Mouse (Mus musculus) kidney, adult 11 months (tissue): ENCODE measurements at regions not wholly inside any gene's neighbourhood (a gene's known extent, or its start where the extent isn't known, plus 50 kb on each side); places are given as distances from the start of the nearest gene placed in this dataset.

Experiments
- DNase-seq: peaks from one replicate; pipeline ENCODE4 v3.0.0; 2022

DNA sequence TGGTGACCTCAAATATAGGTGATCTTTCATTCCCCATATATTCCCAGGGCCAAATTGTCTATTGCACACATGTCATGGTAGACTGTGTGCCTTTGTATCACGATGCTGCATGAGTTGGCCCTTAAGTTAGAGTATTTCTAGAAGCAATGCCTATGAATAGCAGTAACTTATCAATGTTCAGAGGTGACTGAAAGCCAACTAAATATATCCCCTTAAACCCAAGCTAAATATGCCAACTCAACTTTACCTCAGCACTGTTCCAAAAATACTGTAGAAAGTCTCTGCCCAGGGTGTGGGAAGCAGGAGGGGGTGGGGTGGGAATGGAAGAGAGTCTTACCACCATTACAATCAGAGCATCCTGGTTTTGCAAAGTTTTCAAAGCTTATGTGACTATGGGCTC is 144.6 kb upstream of the Serp2 start:
- no peak for DNase-seq

DNA sequence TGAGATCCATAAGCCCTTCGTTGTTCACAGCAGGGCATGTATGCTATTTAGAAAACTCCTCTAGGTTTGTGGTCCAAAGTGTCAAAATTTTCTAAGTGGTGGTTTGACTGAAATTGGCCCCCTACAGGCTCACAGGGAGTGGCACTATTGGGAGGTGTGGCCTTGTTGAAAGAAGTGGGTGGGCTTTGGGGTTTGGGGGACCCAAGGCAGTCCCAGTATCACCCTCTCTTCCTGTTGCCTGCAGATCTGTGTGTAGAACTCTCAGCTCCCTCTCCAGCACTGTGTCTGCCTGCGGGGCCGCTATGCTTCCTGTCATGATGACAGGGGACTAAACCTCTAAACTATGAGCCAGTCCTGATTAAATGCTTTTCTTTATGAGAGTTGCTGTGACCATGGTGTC is 144.1 kb upstream of the Serp2 start:
- DNase-seq, result no peak

DNA sequence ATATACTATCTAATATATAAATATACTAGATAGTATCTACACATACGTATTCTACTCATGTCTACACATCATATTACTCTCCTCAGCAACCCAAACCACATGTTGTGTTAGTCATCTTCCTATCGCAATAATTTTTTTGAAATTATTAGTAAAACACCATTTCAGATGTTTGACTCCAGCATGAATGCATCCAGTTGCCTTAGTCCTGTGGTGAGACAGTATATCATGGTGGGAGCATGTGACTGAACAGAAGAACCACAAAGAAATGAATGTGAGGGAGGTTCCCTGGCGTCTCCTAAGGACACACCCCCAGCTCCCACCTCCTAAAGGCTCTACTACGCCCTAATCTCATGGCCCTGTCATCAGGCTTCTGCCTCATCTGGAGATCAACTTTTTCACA is 143.5 kb upstream of the Serp2 start:
- DNase-seq, result no peak

DNA sequence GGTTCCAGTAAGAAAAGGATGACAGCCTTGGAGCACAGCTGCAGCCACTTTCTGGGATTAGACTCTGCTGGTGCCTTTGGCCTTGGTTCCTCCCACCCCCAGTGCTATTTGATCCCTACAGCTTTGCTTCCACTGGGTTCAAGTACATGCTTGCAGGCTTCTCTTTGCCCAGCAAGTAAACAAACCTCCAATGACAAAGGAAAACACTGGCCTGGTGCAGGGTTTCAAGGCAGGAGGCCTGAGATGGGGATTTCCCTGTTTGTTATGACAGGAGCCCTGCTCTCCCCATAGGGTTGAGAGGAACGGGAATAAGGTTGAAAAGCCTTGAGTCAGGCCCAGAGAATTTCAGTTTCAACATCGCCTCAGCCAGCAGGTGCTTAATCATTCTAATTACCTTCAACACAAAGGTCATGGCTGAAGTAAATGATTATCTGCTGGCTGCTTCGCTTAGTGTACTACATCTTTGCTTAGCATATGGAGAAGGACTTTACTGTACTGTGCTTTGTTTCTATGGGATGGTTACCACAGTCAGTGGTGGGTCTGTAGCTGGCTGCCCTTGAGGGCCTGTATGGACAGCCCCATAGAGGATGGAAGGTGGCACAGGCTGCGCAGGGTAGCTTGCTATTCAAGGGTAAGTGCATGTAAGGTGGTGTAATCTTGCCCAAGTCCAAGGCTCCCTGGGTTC is 142.2 kb upstream of the Serp2 start:
- peak; percentile 59 for DNase-seq

DNA sequence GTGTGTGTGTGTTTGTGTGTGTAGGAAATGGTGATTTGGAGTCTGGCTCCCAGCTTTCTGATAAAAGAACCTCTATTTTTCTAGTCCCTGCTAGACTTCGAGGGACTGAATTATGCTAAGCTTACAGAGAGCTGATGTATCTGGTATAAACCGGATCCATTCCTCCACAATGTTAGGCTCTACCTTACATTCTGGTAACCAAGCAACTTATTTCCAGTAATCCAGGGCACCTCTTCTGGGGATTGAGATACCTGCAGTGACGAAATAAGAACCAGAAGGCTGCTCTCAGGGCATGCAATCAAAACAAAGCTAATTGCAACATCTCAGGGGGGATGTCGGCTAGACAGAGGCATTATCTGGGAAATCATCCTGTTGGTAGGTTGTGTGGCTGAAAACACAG is 140.0 kb upstream of the Serp2 start:
- no peak for DNase-seq

DNA sequence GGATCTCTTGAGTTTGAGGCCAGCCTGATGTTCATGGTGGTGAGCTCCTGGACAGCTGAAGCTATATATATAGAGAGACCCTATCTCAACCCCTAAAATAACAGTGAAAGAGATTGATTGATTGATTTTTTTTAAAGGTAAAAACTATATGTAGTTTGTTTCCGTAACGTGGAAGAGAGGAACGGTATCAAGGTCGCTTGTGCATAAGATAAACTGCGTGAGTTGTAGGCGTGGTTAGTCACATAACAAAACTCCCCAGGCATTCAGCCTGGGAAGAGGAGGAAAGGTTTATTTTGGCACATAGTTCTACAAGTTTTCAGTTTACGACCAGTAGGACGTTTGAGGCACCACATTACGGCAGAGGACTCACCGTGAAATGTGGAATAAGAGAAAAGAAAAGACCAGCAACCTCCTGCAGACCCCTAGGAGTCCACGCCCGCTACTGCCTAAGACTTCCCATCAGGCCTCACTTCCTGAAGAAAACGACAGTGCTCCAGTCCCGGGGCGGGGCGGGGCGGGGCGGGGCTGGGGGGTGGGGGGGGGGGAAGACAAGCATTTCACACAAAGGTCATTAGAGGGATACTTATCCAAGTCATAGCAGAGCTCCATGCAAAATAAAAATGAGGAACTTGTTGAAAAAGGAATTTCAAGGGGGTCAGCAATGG is 139.1 kb upstream of the Serp2 start:
- DNase-seq, result no peak

DNA sequence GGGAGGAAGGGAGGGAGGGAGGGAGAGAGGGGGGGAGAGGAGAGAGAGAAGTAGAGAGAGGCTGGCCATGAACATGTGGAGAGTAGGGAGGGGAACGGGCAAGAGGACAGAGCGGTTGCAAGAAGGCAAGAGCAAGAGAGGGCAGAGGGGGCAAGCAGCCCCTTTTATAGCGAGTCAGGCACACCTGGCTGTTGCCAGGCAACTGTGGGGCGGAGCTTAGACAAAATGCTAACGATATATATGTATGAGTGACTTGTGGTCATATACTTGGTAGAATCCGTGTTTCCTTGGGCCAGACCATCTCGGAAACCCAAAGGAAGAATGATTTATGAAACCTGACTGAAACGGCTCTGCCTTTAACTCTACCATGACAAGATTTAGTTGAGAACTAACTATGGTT is 138.2 kb upstream of the Serp2 start:
- no peak for DNase-seq

DNA sequence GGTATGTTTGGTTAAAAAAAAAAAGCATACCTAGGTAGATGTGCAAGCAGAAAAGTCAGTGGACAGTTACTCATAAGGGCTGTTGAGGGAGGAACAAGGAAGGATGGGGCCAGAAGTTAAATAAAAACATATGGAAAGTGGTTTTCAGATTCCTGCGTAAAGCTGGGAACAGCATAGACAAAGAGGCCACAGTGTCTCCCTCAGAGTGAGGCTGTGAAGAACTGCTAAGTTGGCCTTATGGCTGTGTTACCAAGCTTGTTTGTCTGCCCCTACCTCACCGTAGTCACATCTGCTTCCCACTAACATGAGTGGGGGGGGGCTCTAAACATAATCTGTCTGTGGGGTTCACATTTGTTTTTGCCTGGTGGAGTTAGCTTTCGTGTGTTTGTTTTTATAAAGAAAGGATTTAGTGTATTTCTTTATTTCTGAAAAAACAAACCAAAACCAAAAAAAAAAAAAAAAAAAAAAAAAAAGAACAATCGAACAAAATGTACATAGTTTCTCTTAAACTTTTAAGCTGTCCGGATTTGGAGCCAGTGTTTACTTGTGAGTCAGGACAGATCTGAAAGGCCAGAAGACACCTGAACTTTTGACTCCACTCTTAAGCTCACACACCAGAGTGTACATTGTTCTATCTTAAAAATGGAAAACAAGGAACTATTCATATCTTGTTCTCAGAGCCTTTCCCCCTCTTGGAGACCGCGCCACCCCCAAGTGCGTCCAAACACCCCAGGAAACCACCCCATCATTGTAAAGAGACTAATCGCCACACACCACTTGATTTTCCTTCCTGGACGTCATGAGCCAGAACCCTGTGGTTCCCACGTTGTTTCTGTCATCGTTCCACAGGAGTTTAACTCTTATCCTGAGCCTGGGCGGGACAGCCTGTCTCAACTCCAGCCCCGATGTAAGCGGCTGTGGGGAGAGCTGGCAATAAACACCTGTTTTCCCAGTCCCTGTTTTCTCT is 136.9 kb upstream of the Serp2 start:
- peak; percentile 17 for DNase-seq

DNA sequence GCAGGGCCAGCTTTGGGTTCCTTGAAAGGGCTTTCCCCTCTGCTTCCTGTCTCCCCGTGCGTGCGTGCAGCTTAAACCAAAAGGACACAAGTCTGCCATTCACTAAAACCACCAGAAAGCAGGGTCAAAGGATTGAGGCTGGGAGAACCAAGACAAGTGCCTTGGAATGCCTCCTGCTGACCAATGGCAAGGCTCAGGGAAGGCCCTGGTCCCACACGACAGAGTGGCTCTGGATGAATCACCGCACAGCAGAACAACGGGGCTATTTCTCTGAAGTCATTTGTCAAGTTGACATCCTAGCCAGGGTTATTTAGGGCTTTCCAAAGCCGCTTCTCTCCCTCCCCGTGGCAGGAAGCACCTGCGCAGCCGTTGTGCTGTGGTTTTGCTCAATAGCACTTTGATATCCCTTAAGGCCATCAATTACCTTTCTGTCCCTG is 131.3 kb upstream of the Serp2 start:
- DNase-seq, result peak; percentile 35

DNA sequence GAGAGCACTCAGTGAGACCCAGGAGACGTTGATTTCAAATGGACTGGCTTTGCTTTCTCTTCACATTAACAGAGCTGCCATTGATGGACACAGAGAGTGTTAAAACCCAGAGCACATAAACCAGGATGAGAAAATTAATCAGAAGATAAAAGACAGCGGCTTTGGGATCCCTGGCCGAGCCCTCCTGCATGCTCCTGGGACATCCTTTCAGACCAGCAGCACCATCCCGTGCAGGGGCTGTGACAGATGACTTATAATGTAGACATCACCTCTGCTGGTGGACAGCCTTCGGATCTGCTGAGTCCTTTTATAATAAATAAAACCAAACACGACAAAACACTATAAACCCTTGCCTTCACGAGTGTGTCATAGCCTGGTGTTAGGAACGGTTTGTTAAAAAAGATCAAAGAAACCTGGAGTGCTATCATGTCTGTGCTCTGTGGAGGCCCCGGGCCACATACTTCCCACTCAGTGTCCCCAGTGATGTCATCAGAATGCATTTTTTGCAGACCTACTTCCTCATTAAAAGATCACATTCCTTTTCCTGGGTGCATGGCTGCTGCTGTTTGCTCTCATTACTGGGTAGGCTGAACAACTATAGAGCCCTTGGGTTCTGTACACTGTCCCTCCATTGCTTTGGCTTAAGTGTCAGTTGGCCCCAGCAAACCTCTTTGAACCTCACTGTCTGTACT is 130.2 kb upstream of the Serp2 start:
- DNase-seq, result no peak

DNA sequence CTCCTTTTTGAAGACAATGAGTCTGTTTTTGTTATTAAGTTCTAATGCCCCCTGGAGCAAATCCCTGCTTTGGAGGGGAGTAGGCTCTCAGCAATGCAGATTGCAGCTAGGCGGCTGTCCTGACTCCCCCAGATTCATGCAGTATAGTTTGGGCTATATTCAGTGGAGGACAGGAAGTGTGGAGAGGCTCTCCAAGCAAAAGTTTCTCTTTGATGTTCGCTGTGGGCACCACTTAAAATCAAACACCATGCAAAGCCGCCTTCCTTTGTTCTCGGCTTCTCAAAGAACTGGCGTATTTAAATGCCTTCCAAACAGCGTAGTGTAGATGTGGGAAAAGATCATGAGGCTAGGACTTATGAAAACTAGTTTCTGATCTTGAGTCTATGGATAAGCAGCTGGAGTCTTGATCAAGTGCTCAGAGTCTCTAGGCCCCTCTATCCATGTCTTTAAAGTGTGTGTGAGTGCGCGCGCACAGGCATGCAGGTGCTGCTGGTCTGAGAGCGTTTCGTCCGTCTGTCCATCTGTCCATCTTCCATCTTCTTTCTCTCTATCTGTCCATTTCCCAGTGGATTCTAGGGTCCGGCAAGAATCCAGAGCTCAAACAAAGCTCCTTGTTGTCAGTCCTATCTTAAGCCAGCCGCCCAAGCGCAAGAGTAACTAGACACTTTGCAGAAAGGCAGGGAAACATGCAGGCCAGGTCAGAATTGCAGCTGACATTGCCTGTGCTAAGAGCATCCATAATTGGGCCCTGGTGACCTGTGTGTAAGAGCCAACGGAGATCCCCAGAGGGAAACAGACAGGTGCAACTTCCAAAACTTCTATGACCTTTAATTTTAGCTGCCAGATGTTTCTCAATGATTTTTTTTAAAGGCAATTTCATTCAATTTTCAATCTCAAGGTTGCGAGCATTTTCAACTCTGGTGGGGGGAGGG is 129.4 kb upstream of the Serp2 start:
- no peak for DNase-seq

DNA sequence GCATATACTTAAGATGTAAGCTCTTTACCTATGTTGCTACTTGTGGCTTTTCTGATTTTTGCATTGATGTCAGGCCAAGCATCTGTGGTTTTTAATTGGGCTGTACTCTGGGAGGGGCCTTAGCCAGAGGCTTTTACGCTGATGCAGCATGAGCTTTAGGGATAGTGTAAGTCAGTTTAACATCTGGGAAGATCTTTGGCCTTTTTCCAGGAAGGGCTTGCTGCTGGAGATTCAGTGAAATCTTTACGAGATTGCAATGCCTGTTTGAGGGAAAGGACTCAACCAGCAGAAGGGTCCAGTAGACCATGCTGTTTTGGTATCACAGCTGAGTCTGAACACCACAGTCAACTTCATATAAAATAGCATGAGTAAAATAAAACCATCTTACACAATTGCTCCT is 127.6 kb upstream of the Serp2 start:
- no peak for DNase-seq

DNA sequence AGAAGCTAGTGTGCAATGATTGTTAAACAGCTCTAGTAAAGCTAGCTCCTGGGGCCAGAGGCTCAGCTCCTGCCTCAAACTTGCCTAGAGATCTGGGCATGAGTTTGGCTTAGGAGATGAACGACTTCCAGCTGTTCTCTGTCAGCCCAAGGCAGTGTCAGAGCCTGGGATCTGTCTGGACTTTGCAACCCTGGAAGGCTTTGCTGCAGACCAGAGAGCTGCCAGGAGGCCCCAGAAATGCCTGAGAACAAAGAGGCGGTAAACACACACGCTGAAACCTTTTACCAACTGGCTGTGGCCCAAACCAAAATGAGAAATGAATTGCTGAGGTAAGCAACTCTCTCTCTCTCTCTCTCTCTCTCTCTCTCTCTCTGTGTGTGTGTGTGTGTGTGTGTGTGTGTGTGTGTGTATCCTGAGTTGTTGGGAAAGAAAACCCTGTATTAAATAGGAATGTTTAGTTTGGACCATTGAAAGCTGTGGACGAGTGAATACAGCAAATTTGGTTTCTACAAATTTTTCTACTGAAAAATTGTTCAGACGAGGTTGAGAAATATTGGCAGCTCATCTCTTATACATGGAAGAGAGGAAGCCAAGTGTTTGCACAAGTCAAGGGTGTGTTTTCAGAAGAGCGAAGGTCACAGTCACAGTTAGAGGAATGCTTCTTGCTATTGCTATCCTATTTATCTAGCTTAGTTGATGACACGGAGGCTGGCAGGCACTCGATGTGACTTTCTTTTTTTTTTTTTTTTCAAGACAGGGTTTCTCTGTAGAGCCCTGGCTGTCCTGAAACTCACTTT is 125.1 kb upstream of the Serp2 start:
- peak; percentile 72 for DNase-seq

DNA sequence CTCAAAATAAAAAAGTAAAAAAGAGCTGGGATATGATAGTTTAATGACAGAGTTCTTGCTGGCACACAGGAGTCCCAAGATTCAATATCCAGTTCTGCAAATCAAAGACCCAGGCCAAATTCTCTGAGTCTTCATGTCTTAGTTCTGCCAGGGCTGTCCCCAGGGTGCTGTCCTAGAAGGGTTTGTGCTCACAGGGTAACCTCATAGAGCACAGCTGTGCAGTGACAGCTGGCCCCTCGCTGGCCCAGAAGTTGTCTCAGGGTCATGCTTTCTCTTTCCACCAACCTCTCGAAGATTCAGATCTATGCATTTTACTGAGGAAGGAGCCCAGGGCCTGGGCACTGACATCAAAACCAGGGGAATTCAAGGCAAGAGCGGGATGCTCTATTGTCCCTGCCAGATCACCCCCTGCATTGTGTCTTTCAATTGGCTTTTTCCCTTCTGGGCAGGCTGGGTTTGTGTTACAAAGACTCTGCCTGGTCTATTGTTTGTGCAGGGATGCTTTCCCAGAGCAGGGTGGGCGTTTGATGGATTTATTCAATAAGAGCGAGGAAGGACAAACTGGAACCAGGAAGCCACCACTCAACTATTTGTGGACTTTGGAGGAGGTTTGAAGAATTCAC is 121.9 kb upstream of the Serp2 start:
- DNase-seq, result no peak

DNA sequence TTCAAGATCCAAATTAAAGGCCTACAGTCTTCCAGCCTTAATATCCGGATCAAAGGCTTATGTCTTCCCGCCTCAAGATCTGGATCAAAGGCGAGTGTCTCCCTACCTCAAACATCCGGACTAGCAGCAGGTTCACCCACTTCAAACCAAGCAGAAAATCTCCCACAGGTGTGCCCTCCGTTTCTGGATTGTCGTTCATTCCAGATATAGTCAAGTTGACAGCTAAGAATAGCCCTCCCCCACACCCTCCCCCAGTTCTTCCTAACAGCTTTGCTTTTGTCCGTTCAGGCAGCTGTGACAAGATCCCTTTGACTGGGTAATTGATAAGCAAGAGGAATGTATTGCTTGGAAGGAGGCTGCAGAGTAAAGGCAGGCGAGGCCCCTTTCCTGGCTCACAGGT is 118.3 kb upstream of the Serp2 start:
- no peak for DNase-seq

DNA sequence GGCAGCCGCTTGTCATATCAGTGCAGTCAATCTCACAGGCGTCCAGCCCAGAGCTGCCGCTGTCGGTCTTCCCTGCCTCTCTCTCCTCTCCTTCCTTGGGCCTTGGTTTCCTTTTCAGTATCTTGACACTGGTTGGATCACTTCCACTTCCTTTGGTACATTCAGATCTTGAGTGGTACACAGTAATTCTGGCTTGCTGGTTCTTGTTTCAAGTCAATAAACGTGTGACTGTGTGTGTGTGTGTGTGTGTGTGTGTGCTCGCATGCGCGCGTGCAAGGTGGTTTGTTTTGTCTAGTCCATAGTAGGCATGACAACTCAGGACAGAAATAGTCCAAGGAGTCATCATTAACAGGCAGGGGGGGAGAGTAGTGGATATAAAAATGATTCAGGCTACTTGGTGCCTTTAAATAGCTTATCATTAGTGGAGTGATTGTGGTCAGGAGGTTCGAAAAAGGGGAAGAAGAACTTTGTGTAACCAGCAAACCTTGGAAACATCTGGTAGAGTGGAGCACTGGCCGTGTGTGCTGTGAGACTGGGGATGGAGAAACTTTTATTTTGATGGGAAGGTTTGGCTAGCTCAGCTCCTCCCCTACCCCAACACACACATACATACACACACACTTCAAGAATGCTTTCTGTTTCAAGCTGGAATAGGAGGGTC is 117.1 kb upstream of the Serp2 start:
- DNase-seq, result no peak

DNA sequence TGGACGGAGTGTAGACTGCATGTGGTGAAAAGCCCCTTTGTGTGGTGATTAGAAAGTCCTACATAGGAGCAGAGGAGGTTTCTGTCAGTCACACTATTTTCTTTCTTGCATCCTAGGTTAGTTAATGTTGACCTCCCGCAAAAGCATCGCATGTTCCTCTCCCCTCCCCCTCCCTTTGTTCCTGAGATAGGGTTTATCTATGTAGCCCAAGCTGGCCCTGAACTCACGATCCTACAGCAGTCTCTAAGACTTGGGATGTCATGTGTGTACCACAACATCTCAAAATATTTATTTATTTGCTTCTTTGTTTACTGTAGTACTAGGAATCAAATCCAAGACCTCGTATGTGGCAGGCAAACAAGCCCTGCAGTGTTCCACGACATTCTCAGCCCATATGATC is 116.2 kb upstream of the Serp2 start:
- no peak for DNase-seq

DNA sequence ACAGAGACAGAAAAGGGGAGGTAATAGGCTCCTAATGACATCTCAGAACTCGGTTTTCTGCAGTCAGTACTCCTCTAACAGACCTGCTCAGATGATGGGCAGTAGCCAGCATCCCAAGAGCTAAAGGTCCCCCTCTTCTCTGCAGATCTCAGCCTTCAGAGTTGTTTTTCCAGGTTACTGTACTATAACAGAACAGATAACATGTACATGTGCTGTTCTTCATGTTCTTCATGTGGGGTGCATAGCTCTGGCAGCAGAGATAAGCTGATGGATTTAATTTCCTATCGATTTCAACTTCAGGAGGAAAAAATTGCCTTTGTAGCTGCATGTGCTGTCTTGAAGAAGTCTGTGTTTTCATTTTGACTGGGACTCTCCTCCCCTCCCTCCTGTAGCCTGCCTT is 115.8 kb upstream of the Serp2 start:
- no peak for DNase-seq

DNA sequence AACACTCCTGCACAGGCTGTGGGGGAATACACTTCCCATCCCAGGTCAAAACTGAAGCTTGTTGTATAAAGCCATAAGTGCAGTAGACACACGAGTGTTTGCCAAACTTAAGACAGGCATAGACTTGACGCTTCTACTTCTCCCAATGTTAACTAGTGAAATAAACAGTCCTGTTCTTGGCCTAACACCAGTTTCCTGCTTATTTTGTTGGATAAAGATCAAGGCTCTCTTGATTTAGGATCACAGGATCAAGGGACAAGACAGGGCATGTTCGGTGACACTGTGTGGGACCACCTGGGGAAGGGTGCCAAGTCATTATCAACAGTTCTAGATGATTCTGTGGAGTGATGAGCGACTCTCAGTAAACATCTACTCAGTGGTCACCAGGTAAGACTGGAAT is 114.3 kb upstream of the Serp2 start:
- DNase-seq, result no peak

DNA sequence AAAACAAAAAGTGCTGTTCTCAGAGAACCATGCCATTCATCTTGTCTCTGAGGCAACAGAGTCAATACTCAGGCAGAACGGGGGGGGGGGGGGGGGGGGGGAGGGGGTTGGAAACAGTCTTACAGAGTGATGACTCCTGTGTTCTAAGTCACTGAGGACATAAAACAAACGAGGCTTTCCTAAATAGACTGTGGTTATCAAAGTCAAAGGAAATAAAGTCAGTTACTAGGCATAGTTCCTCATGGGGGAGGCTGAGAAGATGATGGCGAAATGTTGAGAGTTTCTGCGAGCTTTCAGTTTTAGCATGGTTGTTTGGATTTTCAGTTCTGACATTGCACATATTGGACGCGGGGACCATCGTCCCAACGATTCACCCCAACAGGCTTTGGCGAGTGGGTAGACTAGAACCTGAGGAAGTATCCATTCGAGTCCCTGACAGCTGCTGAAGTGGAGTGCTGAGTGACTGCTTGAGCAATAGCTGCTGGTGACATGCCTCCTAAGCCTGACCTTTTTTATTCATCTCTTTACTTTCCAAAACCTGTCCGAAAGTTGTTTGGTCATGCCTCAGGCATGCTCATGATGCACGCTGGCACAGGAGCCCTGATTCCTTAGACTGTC is 109.2 kb upstream of the Serp2 start:
- DNase-seq, result no peak
